Mouse (Mus musculus) forebrain, embryonic 15.5 days (tissue): ENCODE measurements around the gene Usp44. TPM values are rescaled to one million over a fixed set of nuclear protein-coding genes. Genes with fewer than 3 reads are reported as not detected.

Experiments
- ATAC-seq: fragments of 200-750 bp; cut with Nextera tagmentation; replicated peaks from 2 replicates; pipeline ENCODE4 v1.8.0; 2017; ENCODE audit warnings: mild to moderate bottlenecking, moderate TSS enrichment, moderate library complexity
- H3K27ac ChIP-seq: fragments of 300-500 bp; sonication (generic); replicated peaks from 2 replicates; pipeline ENCODE4 v1.5.1; 2015; ENCODE audit warnings: mild to moderate bottlenecking, inconsistent platforms
- H3K27me3 ChIP-seq: fragments of 300-500 bp; sonication (generic); 2 replicates; pipeline ENCODE4 v1.6.1; 2015; ENCODE audit warnings: inconsistent platforms
- H3K36me3 ChIP-seq: fragments of 300-500 bp; sonication (generic); 2 replicates; pipeline ENCODE4 v1.6.1; 2015; ENCODE audit warnings: mild to moderate bottlenecking, inconsistent platforms
- H3K4me1 ChIP-seq: fragments of 300-500 bp; sonication (generic); 2 replicates; pipeline ENCODE4 v1.6.1; 2015; ENCODE audit warnings: inconsistent platforms
- H3K4me2 ChIP-seq: fragments of 300-500 bp; sonication (generic); replicated peaks from 2 replicates; pipeline ENCODE4 v1.6.1; 2015; ENCODE audit warnings: mild to moderate bottlenecking, inconsistent platforms
- H3K4me3 ChIP-seq: fragments of 300-500 bp; sonication (generic); 2 replicates; pipeline ENCODE4 v1.5.1; 2015; ENCODE audit warnings: mild to moderate bottlenecking, inconsistent platforms
- H3K9ac ChIP-seq: fragments of 300-500 bp; sonication (generic); replicated peaks from 2 replicates; pipeline ENCODE4 v1.6.1; 2015; ENCODE audit warnings: mild to moderate bottlenecking, inconsistent platforms
- H3K9me3 ChIP-seq: fragments of 300-500 bp; sonication (generic); 2 replicates; pipeline ENCODE4 v1.6.1; 2016; ENCODE audit warnings: inconsistent platforms
- WGBS: fragments of 180-500 bp; shearing (Covaris S2); methylation state at CpG from one replicate; pipeline ENCODE4 v1.1.7; 2015; ENCODE audit warnings: mixed read lengths; 5-methylcytosine and 5-hydroxymethylcytosine counted together
- polyA plus RNA-seq: library from polyadenylated mRNA; unstranded; fragments of >200 nt; fragmentation: Nextera tagmentation; extraction: Ambion mirVana; gene quantifications from 2 replicates; pipeline ENCODE4 v1.2.1, GENCODE M21; 2015

Usp44 gene
- polyA plus RNA-seq, 1 experiment from 2014 or later, result 0.70 TPM

GRCm38 (mm10) chr10:93892551-93892950 lies 61.2 kb downstream of the Usp44 start:
- Histone ChIP-seq H3K9me3 (no peaks in the 10 kb centered on the region), H3K4me3 (no peak overlapping the region), H3K36me3 (no peaks in the 10 kb centered on the region), H3K4me2 (no peak overlapping the region), H3K9ac (no peak overlapping the region), H3K27ac (no peak overlapping the region), H3K27me3 (no peaks in the 10 kb centered on the region), H3K4me1 (peaks cover 17% of the 10 kb centered on the region)
- WGBS, result 91% methylated on average over 4 of the region's 4 CpGs
- ATAC-seq, result no peak

DNA sequence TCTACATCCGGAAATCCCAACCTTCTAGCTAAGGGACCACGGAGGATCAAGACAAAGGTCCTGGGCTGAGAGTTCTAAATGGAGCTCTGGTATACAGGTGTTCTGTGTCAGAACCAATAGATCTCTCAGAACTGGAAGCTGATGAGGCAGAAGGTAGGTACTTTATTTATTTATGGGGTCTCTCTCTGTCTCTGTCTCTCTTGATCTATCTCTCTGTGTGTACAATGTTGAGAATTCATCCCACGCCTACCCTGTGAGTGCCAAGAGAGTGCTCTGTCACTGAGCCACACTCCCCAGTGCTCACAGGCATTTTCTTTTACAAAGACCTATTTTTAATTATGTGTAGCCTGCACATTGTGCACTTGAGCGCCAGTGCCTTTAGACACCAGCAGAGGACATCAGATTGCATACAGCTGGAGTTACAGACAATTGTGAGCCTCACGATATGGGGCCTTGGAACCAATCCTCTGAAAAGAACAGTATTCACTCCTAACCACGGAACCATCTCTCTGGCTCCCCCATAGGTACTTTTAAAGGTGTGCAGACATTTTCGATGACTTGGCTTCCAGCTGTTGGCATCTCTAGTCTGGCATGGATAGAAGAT lies 65.8 kb downstream of the Usp44 start, which contains the start of gene Metap2:
TSS of gene Metap2 (minus strand) at position 51 of the 604 bp plus-strand sequence.
- no peak for ATAC-seq
- Histone ChIP-seq H3K27ac (no peak within 1 kb of the TSS), H3K36me3 (no peaks in the 10 kb centered on the region), H3K4me2 (no peak within 1 kb of the TSS), H3K4me1 (no peaks in the 10 kb centered on the region), H3K9ac (no peak within 1 kb of the TSS), H3K4me3 (no peak within 1 kb of the TSS), H3K27me3 (no peaks in the 10 kb centered on the region), H3K9me3 (no peaks in the 10 kb centered on the region)
- 61% methylated on average over 7 of the region's 7 CpGs for WGBS

DNA sequence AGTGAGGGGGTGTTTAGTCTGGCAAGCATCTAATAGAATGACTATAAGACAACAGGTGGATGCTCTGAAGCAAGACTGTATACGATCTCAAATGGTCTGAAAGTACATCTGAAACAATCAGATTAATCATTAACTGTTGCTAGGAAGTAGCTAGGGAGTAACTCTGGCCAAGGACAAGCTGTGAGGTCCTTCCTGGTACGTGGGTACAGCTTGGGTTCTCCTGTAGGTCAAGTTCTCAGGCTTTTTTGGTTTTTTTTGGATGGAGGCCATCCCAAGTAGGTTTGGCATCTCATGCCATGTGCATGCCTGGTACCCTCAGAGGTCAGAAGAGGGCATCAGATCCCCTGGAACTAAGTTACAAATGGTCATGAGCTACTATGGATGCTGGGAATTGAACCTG lies 67.9 kb downstream of the Usp44 start:
- 71% methylated on average over 2 of the region's 2 CpGs for WGBS
- H3K4me3 ChIP-seq, result no peak overlapping the region
- no peak for ATAC-seq
- H3K9me3 ChIP-seq, result no peaks in the 10 kb centered on the region
- H3K27me3 ChIP-seq, result no peaks in the 10 kb centered on the region
- H3K27ac ChIP-seq, result no peak overlapping the region
- H3K36me3 ChIP-seq, result no peaks in the 10 kb centered on the region
- no peak overlapping the region for H3K9ac ChIP-seq
- H3K4me1 ChIP-seq, result no peaks in the 10 kb centered on the region
- no peak overlapping the region for H3K4me2 ChIP-seq

DNA sequence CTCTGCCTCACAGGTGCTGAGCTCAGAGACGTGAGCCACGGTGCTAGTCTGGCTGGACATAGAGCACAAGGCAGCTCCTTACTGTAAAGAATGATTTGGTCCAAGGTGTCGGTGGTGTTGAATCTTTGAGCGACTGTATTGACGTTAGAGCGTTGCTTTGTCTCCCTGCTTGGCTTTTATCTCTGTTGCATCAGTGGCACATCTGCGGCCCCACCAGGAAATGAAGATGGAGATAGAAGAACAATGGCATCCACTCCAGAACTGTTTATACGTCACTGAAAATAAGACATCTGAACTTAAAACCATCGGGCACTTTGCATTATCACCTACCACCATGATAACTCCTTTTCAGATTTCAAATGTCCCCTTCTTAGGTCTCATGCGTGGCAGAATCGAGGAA lies 68.6 kb downstream of the Usp44 start:
- Histone ChIP-seq H3K4me3 (no peak overlapping the region), H3K36me3 (no peaks in the 10 kb centered on the region), H3K27ac (no peak overlapping the region), H3K27me3 (no peaks in the 10 kb centered on the region), H3K9ac (no peak overlapping the region), H3K4me2 (no peak overlapping the region), H3K4me1 (no peaks in the 10 kb centered on the region), H3K9me3 (no peaks in the 10 kb centered on the region)
- WGBS, result 92% methylated on average over 11 of the region's 11 CpGs
- ATAC-seq, result no peak

- H3K27ac ChIP-seq, result no peak overlapping the region
- H3K36me3 ChIP-seq, result no peaks in the 10 kb centered on the region
- H3K27me3 ChIP-seq, result no peaks in the 10 kb centered on the region
- no peak overlapping the region for H3K4me2 ChIP-seq
- WGBS, result 62% methylated on average over 10 of the region's 10 CpGs
- no peaks in the 10 kb centered on the region for H3K4me1 ChIP-seq
- no peak overlapping the region for H3K9ac ChIP-seq
- no peak overlapping the region for H3K4me3 ChIP-seq
- H3K9me3 ChIP-seq, result no peaks in the 10 kb centered on the region
- ATAC-seq, result no peak
Measured at GRCm38 (mm10) chr10:93907376-93907775, 76.0 kb downstream of the Usp44 start.

Other genes starting within 250 kb of the Usp44 start
- gene Snrpf, start 241.8 kb upstream of the Usp44 start, polyA plus RNA-seq, result 97.2 and 108 TPM in 2 replicates
- gene Ntn4, start 190.9 kb upstream of the Usp44 start, polyA plus RNA-seq, result 1.3 TPM in 2 replicates
- 166 and 170 TPM in 2 replicates for gene Metap2, start 65.5 kb downstream of the Usp44 start, polyA plus RNA-seq
- gene Vezt, start 204.3 kb downstream of the Usp44 start, polyA plus RNA-seq, result 68.6 and 71.8 TPM in 2 replicates
- gene Fgd6, start 204.4 kb downstream of the Usp44 start, polyA plus RNA-seq, result 1.5 and 1.7 TPM in 2 replicates